Mouse (Mus musculus) right cerebral cortex, postnatal 4 days (tissue): ENCODE data around the gene Rpp25.

Source experiments
- DNase-seq: peaks from one replicate; pipeline ENCODE4 v3.0.0-alpha.2; 2022

Rpp25 gene

GRCm38 (mm10) chr9:57521056-57521911 is 17.5 kb downstream of the Rpp25 start, which contains the start of gene Cox5a:
TSS of gene Cox5a (plus strand) at chr9:57521274.
- DNase-seq = peak; percentile 94

GRCm38 (mm10) chr9:57522114-57522860 is 18.5 kb downstream of the Rpp25 start:
- no peak for DNase-seq

DNA sequence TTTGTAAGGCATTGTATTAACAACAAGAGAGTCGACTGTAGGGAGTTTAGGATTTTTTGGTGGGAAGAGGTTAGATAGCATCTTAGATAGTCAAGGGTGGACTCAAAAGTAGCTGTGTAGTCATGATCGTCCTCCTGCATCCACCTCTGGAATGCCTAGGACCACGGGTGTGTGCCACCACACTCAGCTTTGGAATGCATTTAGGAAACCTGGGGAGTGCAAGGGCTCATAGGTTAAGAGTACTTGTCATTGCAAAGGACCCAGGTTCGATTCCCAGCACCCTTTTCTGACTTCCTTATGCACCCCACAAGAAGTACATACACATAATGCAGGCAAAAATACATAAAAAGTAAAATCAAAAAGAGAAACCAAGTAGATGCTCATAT is 19.0 kb downstream of the Rpp25 start:
- DNase-seq = no peak

- no peak for DNase-seq
Observed at GRCm38 (mm10) chr9:57523754-57524153, 19.9 kb downstream of the Rpp25 start.

- no peak for DNase-seq
Observed at GRCm38 (mm10) chr9:57524439-57524838, 20.6 kb downstream of the Rpp25 start.

GRCm38 (mm10) chr9:57525516-57525915 is 21.7 kb downstream of the Rpp25 start:
- DNase-seq = no peak

- DNase-seq = no peak
Observed at GRCm38 (mm10) chr9:57526435-57526834, 22.6 kb downstream of the Rpp25 start.

GRCm38 (mm10) chr9:57531946-57532345 is 28.1 kb downstream of the Rpp25 start:
- no peak for DNase-seq

GRCm38 (mm10) chr9:57536362-57536761 is 32.5 kb downstream of the Rpp25 start:
- no peak for DNase-seq

GRCm38 (mm10) chr9:57537044-57537727 is 33.4 kb downstream of the Rpp25 start, which contains the start of gene Fam219b:
TSS of gene Fam219b (plus strand) at chr9:57537528.
- DNase-seq = peak; percentile 93

DNA sequence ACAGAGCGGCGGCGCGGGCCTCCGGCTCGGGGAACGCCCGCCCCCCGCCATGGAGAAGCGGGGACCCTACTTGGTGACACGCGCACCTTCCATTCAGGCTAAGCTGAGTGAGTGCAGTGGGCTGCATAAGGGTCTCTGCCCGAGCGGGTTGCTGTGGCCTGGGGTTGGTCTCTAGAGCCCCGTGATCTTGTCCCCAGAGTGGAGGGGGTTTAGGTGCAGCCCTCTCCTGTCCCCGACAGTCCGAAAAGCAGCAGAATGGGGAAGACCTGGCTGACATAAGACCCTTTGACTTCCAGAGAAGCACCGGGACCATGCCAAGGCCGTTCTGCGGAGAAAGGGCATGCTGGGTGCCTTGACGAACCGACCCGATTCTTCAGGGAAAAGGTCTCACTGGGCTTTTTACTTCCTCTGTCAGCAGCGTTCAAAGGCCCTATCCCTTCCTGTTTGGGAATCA is 33.9 kb downstream of the Rpp25 start:
- peak; percentile 33 for DNase-seq

DNA sequence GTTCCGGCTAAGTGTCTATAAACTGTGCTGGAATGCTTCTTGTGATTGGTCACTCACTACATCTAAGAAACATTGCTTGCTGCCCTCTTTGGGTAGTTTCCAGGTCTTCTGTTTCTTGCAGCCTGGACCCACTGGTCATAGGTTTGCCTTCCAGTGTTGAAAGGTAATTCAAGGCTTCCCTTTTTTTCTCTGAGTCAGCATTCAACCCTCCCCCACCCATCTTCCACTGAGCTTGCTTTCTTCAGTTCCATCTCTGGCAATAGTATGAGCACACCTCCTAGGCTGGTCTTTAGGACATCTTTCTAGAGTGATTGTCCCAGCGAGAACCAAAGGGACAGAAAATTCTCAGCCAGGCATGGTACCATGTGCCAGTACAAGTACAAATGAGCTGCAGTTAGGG is 35.7 kb downstream of the Rpp25 start:
- DNase-seq = no peak

DNA sequence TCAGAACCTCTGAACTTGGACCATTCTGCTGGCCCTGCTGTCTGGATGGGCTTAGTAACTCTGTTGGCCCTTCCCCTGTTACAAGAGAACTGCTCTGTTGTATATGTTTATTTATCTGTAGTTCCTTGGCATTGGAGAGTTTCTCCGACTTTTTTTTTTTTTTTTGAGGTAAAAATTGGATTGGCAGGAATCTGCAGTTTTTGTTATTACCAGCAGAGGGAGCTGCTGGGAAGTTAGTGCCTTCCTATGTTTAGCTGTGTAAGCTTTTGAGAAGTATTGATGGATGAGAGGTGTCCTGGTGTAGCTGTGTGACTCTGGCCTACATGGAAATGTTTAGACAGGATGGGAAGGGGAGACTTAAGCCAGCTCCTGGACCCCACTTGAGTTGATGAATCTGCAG is 37.5 kb downstream of the Rpp25 start:
- no peak for DNase-seq

DNA sequence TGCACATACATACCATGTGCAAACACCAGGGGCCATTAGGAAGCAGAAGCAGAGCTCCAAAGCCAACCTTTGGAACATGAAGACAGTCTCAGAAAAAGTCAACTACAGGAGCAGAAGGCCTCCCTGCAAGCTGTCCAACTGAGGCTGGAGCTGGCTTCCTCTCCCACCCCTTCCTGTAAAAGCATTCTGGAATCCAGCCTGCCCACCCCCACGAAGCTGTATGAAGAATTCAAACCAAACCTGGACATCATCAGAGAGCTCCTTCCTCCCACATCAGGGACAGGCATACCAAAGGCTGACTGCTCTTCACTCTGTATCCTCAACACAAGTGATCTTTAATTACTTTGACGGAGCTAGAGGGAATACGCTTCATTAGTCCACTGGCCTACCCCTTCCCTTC is 40.1 kb downstream of the Rpp25 start:
- DNase-seq = no peak

DNA sequence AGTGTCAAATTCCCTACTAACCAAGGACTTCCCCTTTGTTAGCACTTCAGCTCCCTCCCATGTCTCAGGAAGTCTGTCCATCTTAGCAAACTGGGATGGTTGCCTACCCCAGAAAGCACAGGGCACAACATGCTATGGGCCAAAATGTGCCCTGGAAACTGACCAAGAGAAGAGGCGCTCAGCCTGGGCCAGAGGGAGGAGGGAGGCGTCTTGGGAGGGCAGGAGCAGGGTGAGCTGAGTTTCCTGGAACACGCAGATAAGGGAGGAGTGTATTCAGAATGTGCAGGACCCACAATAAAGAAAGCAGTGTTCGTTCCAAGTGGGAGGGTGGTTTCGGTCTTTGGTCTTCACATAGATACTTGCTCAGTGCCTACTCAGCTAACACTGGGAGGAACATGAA is 43.5 kb downstream of the Rpp25 start:
- DNase-seq = no peak

DNA sequence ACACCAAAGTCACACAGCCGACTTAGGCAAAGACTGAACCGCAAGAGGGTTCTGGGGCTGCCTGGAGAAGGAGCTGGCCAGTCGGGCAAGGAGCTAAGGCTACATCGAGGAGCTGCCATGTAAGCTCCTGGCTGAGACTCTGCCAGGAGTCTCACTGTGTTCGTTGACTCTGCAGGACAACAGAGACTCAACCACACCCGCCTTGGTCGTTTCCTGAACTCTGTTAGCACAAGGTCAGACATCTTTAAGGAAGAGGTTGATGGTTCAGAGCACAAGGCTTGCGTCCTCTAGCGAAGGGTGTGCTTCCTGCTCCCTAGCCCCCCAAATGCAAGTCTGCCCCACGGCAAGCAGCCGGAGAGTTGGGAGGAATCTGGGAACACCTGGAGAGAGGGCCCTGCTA is 44.0 kb downstream of the Rpp25 start:
- DNase-seq = no peak

DNA sequence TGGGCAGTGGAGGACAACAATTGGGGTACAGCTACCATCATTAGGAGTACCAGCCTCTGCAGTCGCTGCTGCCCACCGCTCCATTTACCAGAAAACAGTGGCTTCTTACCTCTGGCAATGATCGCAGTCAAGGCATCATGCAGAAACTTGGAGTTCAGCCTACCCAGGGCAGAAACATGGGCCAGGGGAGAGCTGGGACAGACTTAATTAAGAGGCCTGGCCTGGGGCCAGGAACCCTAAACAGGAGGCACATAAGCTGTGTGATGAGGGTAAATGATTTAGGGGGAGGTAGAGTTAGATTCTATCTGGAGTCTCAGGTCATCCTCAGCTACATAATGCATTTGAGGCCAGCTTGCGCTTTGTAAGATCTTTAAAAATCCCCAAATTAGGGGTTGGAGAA is 45.4 kb downstream of the Rpp25 start:
- DNase-seq = no peak

DNA sequence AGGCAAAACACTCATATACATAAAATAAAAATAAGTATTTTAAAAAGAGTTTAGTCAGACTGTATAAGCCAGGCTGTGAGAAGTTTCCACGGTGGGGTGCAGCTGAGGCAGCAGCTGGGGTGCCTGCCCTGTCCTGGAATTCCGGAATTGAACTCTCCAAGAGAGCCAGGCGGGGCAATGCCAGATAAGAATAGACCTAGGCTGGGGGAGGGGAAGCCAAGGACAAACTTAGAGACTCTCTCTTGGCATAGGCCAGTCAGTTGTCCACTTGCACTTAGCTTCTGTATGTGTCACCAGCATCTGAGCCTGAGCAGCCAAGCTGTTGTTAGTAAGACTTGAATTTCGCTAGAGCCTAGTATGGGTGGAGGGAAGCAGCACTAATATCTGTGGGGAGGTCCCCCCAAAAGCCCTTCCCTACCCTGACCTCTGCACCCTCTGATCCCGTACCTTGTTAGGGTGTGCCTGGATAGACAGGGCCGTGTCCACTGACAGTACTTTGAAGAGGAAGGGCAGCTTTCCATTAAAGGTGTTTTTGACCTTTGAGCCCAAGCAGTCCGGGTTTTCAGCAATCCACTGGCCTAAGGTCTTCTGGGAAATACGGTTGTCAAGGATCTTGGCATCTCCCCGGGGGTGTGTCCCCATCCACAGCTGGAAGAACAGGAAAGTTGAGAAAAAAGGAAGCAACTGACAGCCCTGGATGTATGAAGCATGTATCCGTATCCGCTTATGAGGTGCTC is 46.5 kb downstream of the Rpp25 start:
- no peak for DNase-seq

- DNase-seq = peak; percentile 76
Observed at GRCm38 (mm10) chr9:57552139-57552887, 48.5 kb downstream of the Rpp25 start, which contains the start of gene Mpi. TSS of gene Mpi (minus strand) at chr9:57552763.

- no peak for DNase-seq
Observed at GRCm38 (mm10) chr9:57553119-57553518, 49.3 kb downstream of the Rpp25 start.

- no peak for DNase-seq
Observed at GRCm38 (mm10) chr9:57554753-57555152, 50.9 kb downstream of the Rpp25 start.
